Mouse (Mus musculus): ENCODE measurements around the gene Gm10382. TPM values are rescaled to one million over a fixed set of nuclear protein-coding genes. Genes with fewer than 3 reads are reported as not detected.

The Gm10382 gene
- total and polyA plus RNA-seq, 3 experiments, result 0.65 to 0.96 TPM; not detected in 1

GRCm38 (mm10) chr5:125389579-125390441 is 688 bp downstream of the Gm10382 start, which contains the start of gene Ubc:
Ubc (minus strand) TSS chr5:125390202.
- Histone ChIP-seq H3K27me3 (ENCODE audit: control insufficient read depth in 1 of 2, insufficient read depth in 2 of 2, low read length in 2 of 2) (no peaks in the 10 kb centered on the region), H3K36me3 (ENCODE audit: control insufficient read depth in 1 of 2, insufficient read depth in 2 of 2, low read length in 2 of 2) (peaks cover 13 to 33% of the 10 kb centered on the region in 2 experiments), H3K4me1 (ENCODE audit: control insufficient read depth in 1 of 2, insufficient read depth in 2 of 2, low read length in 2 of 2) (peaks cover 12 to 33% of the 10 kb centered on the region in 2 experiments), H3K9ac (ENCODE audit: control insufficient read depth, low read depth, low read length, poor library complexity, severe bottlenecking) (peak within 1 kb of the TSS; percentile 88), H3K27ac (ENCODE audit: control insufficient read depth, low read depth, low read length) (peak within 1 kb of the TSS; percentile 88), H3K9me3 (replicated peaks; ENCODE audit: insufficient read depth, low read length) (no peaks in the 10 kb centered on the region), H3K79me2 (ENCODE audit: control insufficient read depth, insufficient read depth, low read length, poor library complexity) (peaks cover 26% of the 10 kb centered on the region), H3K4me3 (ENCODE audit: control insufficient read depth in 1 of 2, insufficient read depth in 1 of 2, low read depth in 2 of 2, low read length in 2 of 2) (peak within 1 kb of the TSS; percentile 74 to 85)
- peak; percentile 97 for DNase-seq (ENCODE audit: low read depth, low spot score)
- TF ChIP-seq ZNF384 (IDR thresholded peaks at IDR 0.05; ENCODE audit: low read depth, low read length) (peak; percentile 95), BHLHE40 (IDR thresholded peaks at IDR 0.05; ENCODE audit: borderline replicate concordance, low read depth, low read length) (no peak), RCOR1 (IDR thresholded peaks at IDR 0.05; ENCODE audit: low read depth, low read length) (peak; percentile 89), CTCF (IDR thresholded peaks at IDR 0.05 in 2 of 3, conservative IDR thresholded peaks at IDR 0.05 in 1 of 3; ENCODE audit: control insufficient read depth in 1 of 3, insufficient read depth in 1 of 3, low read depth in 2 of 3, low read length in 3 of 3, poor library complexity in 1 of 3, severe bottlenecking in 1 of 3) (no peak), TAL1 (IDR thresholded peaks at IDR 0.05; ENCODE audit: low read length) (no peak), POLR2AphosphoS5 (IDR thresholded peaks at IDR 0.05; ENCODE audit: borderline replicate concordance, low read depth, low read length) (peak; percentile 98), CHD2 (IDR thresholded peaks at IDR 0.05; ENCODE audit: low read length) (0 out of 2 replicates have a peak, but pooled peaks have one; percentile 16), ZC3H11A (IDR thresholded peaks at IDR 0.05; ENCODE audit: low read depth, low read length) (no peak), HCFC1 (IDR thresholded peaks at IDR 0.05; ENCODE audit: low read depth, low read length) (peak; percentile 78), GABPA (IDR thresholded peaks at IDR 0.05; ENCODE audit: low read depth, low read length) (peak; percentile 99), UBTF (IDR thresholded peaks at IDR 0.05; ENCODE audit: borderline replicate concordance, insufficient read depth, low read depth, low read length) (no peak), NRF1 (IDR thresholded peaks at IDR 0.05; ENCODE audit: insufficient read depth, low read depth, low read length, poor library complexity, severe bottlenecking) (peak; percentile 81), TBP (IDR thresholded peaks at IDR 0.05; ENCODE audit: low read depth, low read length) (peak; percentile 96), POLR2AphosphoS2 (IDR thresholded peaks at IDR 0.05; ENCODE audit: low read length) (peak; percentile 100), NELFE (IDR thresholded peaks at IDR 0.05; ENCODE audit: low read depth, low read length) (peak; percentile 100), ZMIZ1 (IDR thresholded peaks at IDR 0.05; ENCODE audit: low read depth, low read length) (peak; percentile 100), MYC (IDR thresholded peaks at IDR 0.05; ENCODE audit: low read depth, low read length) (peak; percentile 51; the same call in 1 of the 2 replicates), E2F4 (IDR thresholded peaks at IDR 0.05; ENCODE audit: borderline replicate concordance, low read depth, low read length) (peak; percentile 68; the same call in 1 of the 2 replicates), JUND (IDR thresholded peaks at IDR 0.05; ENCODE audit: low read depth, low read length) (no peak), MAFK (IDR thresholded peaks at IDR 0.05; ENCODE audit: borderline replicate concordance, low read depth, low read length) (peak; percentile 89), KAT2A (conservative IDR thresholded peaks at IDR 0.05; ENCODE audit: low read depth, low read length) (peak; percentile 88; the same call in 1 of the 2 replicates), MAX (IDR thresholded peaks at IDR 0.05; ENCODE audit: low read length) (peak; percentile 47; the same call in 1 of the 2 replicates), SMC3 (IDR thresholded peaks at IDR 0.05; ENCODE audit: low read depth, low read length) (no peak), MYB (IDR thresholded peaks at IDR 0.05; ENCODE audit: low read depth, low read length) (no peak), MXI1 (IDR thresholded peaks at IDR 0.05; ENCODE audit: low read depth, low read length) (peak; percentile 69), USF2 (IDR thresholded peaks at IDR 0.05; ENCODE audit: borderline replicate concordance in 1 of 2, insufficient read depth in 1 of 2, low read depth in 1 of 2, low read length in 2 of 2) (no peak), SIN3A (IDR thresholded peaks at IDR 0.05; ENCODE audit: low read length) (peak; percentile 77), ELF1 (IDR thresholded peaks at IDR 0.05; ENCODE audit: low read depth, low read length) (peak; percentile 67; the same call in 1 of the 2 replicates), USF1 (IDR thresholded peaks at IDR 0.05; ENCODE audit: low read depth, low read length) (0 out of 2 replicates have a peak, but pooled peaks have one; percentile 3), TCF12 (IDR thresholded peaks at IDR 0.05; ENCODE audit: low read depth, low read length) (peak; percentile 59), MAZ (IDR thresholded peaks at IDR 0.05; ENCODE audit: low read depth, low read length) (peak; percentile 93; the same call in 1 of the 2 replicates), POLR2A (IDR thresholded peaks at IDR 0.05; ENCODE audit: control insufficient read depth in 1 of 2, insufficient read depth in 1 of 2, low read depth in 1 of 2, low read length in 2 of 2, poor library complexity in 1 of 2) (peak; percentile 99 to 100), GATA1 (IDR thresholded peaks at IDR 0.05; ENCODE audit: low read depth, low read length) (no peak), RAD21 (IDR thresholded peaks at IDR 0.05; ENCODE audit: low read depth, low read length) (no peak), ZKSCAN1 (IDR thresholded peaks at IDR 0.05; ENCODE audit: low read depth, low read length) (0 out of 2 replicates have a peak, but pooled peaks have one; percentile 51)

Data from MEL (cell line).